Mouse (Mus musculus) kidney, adult 2 months (tissue): ENCODE results near the gene Cyp2e1. TPM values are rescaled to one million over a fixed set of nuclear protein-coding genes. Genes with fewer than 3 reads are reported as not detected.
A peak's percentile ranks its signal among the peaks of the same experiment; 100 is the strongest.

Experiments used
- DNase-seq: peaks from one replicate; pipeline ENCODE4 v3.0.0; 2021
- H3K27ac ChIP-seq: fragments of 200-500 bp; 2 replicates; pipeline ENCODE4 v1.5.1; 2012; ENCODE audit warnings: low read depth, low read length, control low read depth, inconsistent platforms; ENCODE audit not compliant: insufficient read depth
- H3K27me3 ChIP-seq: fragments of 200-500 bp; replicated peaks from 2 replicates; pipeline ENCODE4 v1.6.1; 2012; ENCODE audit warnings: mild to moderate bottlenecking, moderate library complexity, low read length, inconsistent platforms; ENCODE audit not compliant: control insufficient read depth, insufficient read depth
- H3K36me3 ChIP-seq: fragments of 200-500 bp; 2 replicates; pipeline ENCODE4 v1.6.1; 2012; ENCODE audit warnings: mild to moderate bottlenecking, moderate library complexity, low read length, inconsistent platforms; ENCODE audit not compliant: control insufficient read depth, insufficient read depth
- H3K4me1 ChIP-seq: fragments of 200-500 bp; 2 replicates; pipeline ENCODE4 v1.6.1; 2011; ENCODE audit warnings: low read length; ENCODE audit not compliant: control insufficient read depth, insufficient read depth
- H3K4me3 ChIP-seq: fragments of 200-500 bp; 2 replicates; pipeline ENCODE4 v1.5.1; 2011; ENCODE audit warnings: mild to moderate bottlenecking, low read depth, low read length, control low read depth; ENCODE audit not compliant: insufficient read depth
- CTCF ChIP-seq: fragments of 200-500 bp; conservative IDR thresholded peaks from 2 replicates; pipeline ENCODE4 v1.5.1; 2011; ENCODE audit warnings: low read depth, mild to moderate bottlenecking, control low read depth, low read length, moderate library complexity, mixed read lengths; ENCODE audit not compliant: insufficient read depth, insufficient read length
- POLR2A ChIP-seq: fragments of 200-500 bp; IDR thresholded peaks from one replicate; pipeline ENCODE4 v1.6.1; 2011; ENCODE audit warnings: low read depth, low read length, control low read depth
- WGBS: fragments of 180-500 bp; shearing (Covaris S2); methylation state at CpG from one replicate; pipeline ENCODE4 v1.1.7; 2018; 5-methylcytosine and 5-hydroxymethylcytosine counted together
- polyA plus RNA-seq: library from polyadenylated mRNA; depleted of rRNA; stranded (reverse); fragments of >200 nt; gene quantifications from 2 replicates; pipeline ENCODE4 v1.2.3, GENCODE M21; 2012

Gene Cyp2e1
- polyA plus RNA-seq, 1 experiment: 92.8 TPM

- Histone ChIP-seq H3K36me3 (no peaks in the 10 kb centered on the region), H3K27ac (no peak overlapping the region), H3K4me3 (no peak overlapping the region), H3K4me1 (no peaks in the 10 kb centered on the region), H3K27me3 (no peaks in the 10 kb centered on the region)
- 68% methylated on average over 4 of the region's 4 CpGs for WGBS
- no peak for DNase-seq
- TF ChIP-seq POLR2A: no peak
- TF ChIP-seq CTCF: no peak
Observed at GRCm38 (mm10) chr7:140780548-140780947, 17.0 kb downstream of the Cyp2e1 start.

- 87% methylated on average over 33 of the region's 33 CpGs for WGBS
Observed at GRCm38 (mm10) chr7:140787406-140788052, 24.0 kb downstream of the Cyp2e1 start, which contains the start of gene Syce1. TSS of gene Syce1 (minus strand) at chr7:140787852.

GRCm38 (mm10) chr7:140788053-140788435, 24.5 kb downstream of the Cyp2e1 start:
- Histone ChIP-seq H3K4me3 (no peak overlapping the region), H3K27me3 (no peaks in the 10 kb centered on the region), H3K36me3 (no peaks in the 10 kb centered on the region), H3K4me1 (no peaks in the 10 kb centered on the region), H3K27ac (no peak overlapping the region)
- TF ChIP-seq CTCF (no peak), POLR2A (no peak)
- 89% methylated on average over 7 of the region's 7 CpGs for WGBS
- DNase-seq: no peak

More at GRCm38 (mm10) chr7:140787406-140788052, 24.0 kb downstream of the Cyp2e1 start, which contains the start of gene Syce1:
- Histone ChIP-seq H3K27me3 (no peaks in the 10 kb centered on the region), H3K36me3 (no peaks in the 10 kb centered on the region), H3K4me3 (no peak within 1 kb of the TSS), H3K27ac (no peak within 1 kb of the TSS), H3K4me1 (no peaks in the 10 kb centered on the region)
- no peak for DNase-seq
- TF ChIP-seq POLR2A: no peak
- TF ChIP-seq CTCF: no peak

- 50% methylated on average over 4 of the region's 4 CpGs for WGBS
- Histone ChIP-seq H3K36me3 (no peaks in the 10 kb centered on the region), H3K27ac (no peak overlapping the region), H3K27me3 (no peaks in the 10 kb centered on the region), H3K4me3 (no peak overlapping the region), H3K4me1 (no peaks in the 10 kb centered on the region)
- TF ChIP-seq POLR2A: no peak
- TF ChIP-seq CTCF: no peak
- no peak for DNase-seq
Observed at GRCm38 (mm10) chr7:140793541-140793940, 30.0 kb downstream of the Cyp2e1 start.

- H3K4me1 ChIP-seq: peaks cover 4% of the 10 kb centered on the region; the same call in 1 of the 2 replicates
- no peak for DNase-seq
- no peak overlapping the region for H3K27ac ChIP-seq
- no peaks in the 10 kb centered on the region for H3K27me3 ChIP-seq
- WGBS: 94% methylated on average over 3 of the region's 3 CpGs
- H3K36me3 ChIP-seq: no peaks in the 10 kb centered on the region
- peak; percentile 28; the same call in 1 of the 2 replicates for TF ChIP-seq CTCF
- no peak for TF ChIP-seq POLR2A
- H3K4me3 ChIP-seq: no peak overlapping the region
Observed at GRCm38 (mm10) chr7:140797619-140798018, 34.1 kb downstream of the Cyp2e1 start.

- no peak for DNase-seq
- H3K27ac ChIP-seq: no peak overlapping the region
- 76% methylated on average over 2 of the region's 2 CpGs for WGBS
- peaks cover 5% of the 10 kb centered on the region; the same call in 1 of the 2 replicates for H3K4me1 ChIP-seq
- H3K36me3 ChIP-seq: no peaks in the 10 kb centered on the region
- no peaks in the 10 kb centered on the region for H3K27me3 ChIP-seq
- TF ChIP-seq POLR2A: no peak
- TF ChIP-seq CTCF: no peak
- H3K4me3 ChIP-seq: no peak overlapping the region
Observed at GRCm38 (mm10) chr7:140798212-140798611, 34.7 kb downstream of the Cyp2e1 start.

GRCm38 (mm10) chr7:140802629-140803028, 39.1 kb downstream of the Cyp2e1 start:
- 0 out of 2 replicates have a peak overlapping the region, but pooled peaks have one; percentile 13 for H3K27ac ChIP-seq
- TF ChIP-seq CTCF (no peak), POLR2A (no peak)
- 14% methylated on average over 6 of the region's 6 CpGs for WGBS
- peaks cover 5% of the 10 kb centered on the region; the same call in 1 of the 2 replicates for H3K4me1 ChIP-seq
- peak; percentile 70 for DNase-seq
- no peak overlapping the region for H3K4me3 ChIP-seq
- H3K36me3 ChIP-seq: no peaks in the 10 kb centered on the region
- no peaks in the 10 kb centered on the region for H3K27me3 ChIP-seq
